Mouse (Mus musculus): Measurements from ENCODE around the gene Atpaf1.

Gene Atpaf1

DNA sequence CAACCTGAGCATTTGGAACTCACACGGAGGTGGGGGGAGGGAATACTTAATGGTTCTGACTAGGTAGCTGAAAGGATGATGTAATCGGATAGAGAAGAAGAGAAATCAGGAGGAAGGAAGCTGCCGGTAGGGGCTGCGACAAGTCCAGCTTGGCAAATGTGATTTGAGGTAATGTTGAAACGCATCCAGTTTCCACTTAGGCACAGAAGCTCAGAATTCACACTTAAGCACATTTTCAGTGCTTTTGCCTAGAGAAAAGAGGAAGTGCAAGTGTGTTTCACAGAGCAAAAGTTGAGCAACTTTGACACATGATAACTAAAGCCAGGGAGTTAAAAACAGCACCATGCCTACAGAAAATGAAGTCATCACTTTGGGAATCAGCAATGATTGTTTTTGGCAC, 62.8 kb downstream of the Atpaf1 start:
- peak; percentile 55 to 68 for DNase-seq (ENCODE audit: low read depth in 1 of 2, low spot score in 2 of 2)

DNA sequence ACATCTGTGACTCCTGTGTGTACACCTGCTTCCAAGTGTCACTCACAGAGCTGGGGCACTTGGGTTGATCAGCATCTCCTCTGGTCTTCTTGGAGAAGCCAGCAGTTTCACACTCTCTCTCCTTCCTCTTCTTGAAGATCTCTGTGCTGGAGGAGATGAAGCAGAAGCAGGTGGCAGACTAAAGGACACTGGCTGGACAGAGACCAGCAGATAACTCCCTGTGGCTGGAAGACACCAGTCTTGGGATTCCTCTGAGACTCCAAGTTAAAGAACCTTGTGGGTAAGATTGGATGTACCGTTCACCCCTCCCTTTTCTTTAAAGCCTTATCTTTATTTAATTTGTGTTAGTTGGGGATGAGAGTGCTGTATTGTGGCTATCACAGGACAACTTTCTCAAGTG, 63.5 kb downstream of the Atpaf1 start:
- no peak for DNase-seq (ENCODE audit: low read depth in 1 of 2, low spot score in 2 of 2)

DNA sequence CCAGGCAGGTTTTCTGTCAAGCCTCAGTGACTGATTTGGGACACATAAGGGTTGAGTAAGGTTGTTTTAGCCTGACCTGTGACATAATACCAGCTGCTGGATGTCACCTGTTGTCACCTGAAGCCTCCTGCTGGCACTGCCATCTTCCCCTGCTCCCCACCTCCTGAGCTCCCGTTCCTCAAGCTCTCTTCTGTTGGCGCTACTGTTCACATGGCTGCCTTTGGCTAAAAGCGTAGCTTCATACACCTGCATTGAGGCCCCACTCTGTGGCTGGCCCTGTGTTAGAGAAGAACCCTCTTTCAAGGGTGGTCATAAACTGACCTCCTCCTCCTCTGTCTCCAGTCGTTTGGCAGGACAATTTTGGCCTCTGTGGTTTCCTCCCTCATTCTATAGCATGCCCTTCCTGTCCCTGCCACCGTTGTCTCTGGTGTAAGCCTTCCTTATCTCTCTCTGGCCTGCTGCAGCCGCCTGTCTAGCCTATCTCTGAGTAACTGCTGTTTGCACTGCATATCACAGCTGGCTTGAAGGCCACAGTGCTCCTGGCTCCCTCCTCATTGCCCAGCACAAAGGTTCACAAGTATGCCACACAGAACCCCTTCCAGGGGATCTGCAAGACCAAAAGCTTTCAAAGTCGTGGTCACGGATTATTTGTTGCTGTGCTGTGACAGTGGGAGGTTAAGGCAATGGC, 64.5 kb downstream of the Atpaf1 start:
- no peak for DNase-seq (ENCODE audit: low read depth in 1 of 2, low spot score in 2 of 2)

DNA sequence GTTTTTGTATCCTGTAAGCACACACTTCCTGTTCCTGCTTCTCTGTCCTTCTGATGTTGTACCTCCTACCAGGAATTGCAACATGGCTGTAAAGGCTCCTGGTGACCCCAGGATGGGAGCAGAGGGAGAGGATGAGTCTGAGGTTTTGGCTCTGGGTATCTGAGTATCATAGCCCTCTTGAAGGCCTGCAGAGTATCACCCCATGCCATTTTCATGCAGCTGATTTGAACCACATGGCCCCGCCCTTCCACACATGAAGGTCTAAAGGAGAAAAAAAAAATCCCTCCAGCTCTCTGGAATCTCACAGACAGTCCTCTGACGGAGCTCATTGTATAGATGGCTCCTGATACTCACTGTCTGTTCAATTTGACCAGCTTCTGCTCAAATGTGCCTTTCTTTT, 65.5 kb downstream of the Atpaf1 start:
- no peak for DNase-seq (ENCODE audit: low read depth in 1 of 2, low spot score in 2 of 2)

DNA sequence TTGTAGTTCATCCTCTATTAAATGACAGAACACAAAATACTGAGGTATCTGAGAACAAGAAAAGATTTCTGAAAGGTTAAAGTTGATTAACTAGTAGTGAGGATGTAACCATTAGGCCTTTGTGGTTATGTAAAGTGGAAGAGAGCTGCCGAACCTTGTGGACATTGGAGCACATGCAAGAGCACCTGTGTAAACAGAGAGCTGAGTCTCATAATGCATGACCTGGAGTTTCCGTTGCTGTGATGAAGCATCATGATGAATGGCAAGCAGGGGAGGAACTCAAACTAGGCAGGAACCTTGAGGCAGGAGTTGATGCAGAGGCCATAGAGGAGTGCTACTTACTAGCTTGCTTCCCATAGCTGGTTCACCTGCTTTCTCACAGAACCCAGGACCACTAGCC, 66.0 kb downstream of the Atpaf1 start:
- DNase-seq (ENCODE audit: low read depth in 1 of 2, low spot score in 2 of 2): no peak

DNA sequence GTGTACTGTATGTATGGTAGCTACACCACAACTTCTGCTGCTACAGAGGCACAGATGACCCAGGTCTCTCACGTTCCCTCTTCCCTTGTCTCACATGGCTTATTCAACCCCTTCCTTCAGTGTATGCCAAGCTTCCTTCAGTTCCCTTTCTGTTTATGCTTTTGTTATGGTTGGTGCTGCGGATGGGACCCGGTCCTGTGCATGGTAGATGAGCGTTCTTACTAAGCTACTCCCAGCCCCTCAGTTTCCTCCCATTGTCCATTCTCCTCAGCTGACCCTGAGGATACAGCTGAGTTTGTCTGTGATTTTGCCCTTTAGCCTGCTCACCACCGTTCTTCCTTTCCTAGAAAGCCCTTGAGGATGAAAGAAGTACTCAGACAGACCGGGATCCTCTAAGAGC, 67.0 kb downstream of the Atpaf1 start:
- DNase-seq (ENCODE audit: low read depth in 1 of 2, low spot score in 2 of 2): no peak

DNA sequence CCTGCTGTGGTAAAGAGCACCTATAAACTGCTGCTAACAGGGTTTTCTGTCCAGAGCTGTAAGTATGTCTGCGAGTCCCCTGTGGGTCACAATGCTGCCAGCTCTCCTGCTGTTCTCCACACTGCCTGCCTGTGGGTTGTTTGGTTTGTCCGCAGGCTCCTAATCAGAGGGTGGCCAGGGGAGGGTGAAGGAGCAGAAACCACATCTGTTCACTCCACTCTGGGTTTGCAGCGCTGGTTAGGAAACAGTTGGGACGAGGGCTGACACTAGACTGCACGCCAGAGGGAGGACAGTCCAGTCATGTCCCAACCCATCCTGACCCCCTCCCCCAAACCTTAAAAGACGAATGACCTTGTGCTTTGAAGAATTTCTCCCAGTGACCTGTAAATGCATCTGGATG, 70.5 kb downstream of the Atpaf1 start:
- no peak for DNase-seq (ENCODE audit: low read depth in 1 of 2, low spot score in 2 of 2)

DNA sequence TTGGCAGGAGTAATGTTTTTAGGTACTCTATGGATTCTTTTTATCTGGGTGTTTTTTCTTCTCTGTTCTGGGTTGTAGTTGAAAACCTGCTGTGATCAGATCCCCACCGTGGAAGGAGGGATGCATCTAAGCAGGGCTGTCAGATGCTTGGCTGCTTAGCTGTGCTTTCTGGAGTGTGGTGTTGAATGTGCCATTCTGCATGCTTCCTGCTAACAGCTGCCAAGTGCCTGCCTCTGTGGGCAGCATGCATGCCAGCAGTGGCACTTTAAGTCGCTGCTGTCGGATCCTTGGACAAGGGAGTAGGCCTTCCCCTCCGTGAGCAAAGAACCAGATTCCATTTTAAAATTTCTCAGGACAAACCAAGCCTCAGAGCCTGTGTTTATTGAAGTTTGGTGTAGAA, 71.0 kb downstream of the Atpaf1 start:
- no peak for DNase-seq (ENCODE audit: low read depth in 1 of 2, low spot score in 2 of 2)

DNA sequence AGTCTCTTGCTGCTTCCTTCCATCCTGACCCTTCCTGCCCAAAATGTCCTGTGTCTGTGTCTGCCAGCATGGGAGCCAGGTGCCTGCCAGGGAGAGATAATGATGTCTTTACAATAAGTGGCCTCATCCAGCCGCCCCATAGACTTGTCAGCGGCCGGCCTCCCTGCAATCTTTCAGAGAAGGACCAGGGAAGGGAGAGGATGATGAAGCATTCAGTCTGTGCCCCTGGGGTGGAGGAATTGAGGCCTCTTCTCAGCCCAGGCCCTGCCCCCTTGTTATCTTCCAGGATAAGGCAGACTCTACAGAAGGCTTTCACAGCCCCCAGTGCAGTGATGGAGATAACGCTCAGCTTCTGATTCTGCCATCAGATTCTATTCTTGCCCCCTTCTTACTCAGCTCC, 71.7 kb downstream of the Atpaf1 start:
- no peak for DNase-seq (ENCODE audit: low read depth in 1 of 2, low spot score in 2 of 2)

DNA sequence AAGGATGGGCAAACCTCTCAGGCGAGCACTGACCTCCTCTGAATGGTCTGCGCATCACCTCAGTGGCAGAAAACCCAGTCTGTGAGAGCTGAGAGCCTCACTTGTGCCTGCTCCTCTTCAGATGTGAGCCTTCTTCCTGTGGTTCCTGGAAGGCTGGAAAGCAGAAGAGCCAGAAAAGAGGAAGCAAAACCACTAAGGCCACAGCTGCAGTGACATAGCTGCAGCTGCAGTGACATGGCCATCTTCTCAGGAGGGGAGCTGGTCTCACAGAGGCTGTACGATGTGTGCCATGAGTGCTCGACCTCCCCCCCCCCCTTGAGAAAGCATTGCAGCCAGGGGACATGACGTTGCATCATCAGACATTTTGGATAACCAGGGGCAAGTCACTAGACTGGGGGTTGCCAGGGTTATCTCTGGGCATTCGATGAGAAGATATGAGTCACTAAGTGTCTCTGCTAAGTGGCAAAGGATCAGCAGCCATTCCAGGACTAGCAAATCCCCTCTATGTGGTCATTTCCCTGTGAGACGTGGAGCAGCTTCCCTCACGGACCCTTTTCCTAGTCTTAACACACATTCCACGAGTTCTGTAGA, 72.8 kb downstream of the Atpaf1 start:
- DNase-seq (ENCODE audit: low read depth in 1 of 2, low spot score in 2 of 2): peak; percentile 21 to 40

DNA sequence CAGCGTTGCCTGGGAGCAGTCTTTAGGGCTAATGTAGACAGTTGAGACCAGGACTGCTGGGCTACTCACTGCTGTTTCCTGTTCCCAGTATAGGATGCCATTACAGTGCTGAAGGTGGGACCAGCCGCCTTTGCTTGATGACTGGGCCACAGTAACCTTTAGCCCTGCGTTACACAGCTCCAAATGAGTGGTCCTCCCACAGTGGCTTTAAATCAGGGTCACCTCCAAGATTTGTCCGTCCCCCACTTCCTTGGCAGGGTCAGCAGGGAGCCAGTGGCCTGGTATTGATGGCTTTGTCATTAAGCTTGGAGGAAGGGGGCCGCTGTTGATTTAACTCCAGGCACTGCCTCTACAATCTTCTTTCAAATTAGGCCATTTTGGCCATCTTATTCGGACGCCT, 78.7 kb downstream of the Atpaf1 start:
- no peak for DNase-seq (ENCODE audit: low read depth in 1 of 2, low spot score in 2 of 2)

DNA sequence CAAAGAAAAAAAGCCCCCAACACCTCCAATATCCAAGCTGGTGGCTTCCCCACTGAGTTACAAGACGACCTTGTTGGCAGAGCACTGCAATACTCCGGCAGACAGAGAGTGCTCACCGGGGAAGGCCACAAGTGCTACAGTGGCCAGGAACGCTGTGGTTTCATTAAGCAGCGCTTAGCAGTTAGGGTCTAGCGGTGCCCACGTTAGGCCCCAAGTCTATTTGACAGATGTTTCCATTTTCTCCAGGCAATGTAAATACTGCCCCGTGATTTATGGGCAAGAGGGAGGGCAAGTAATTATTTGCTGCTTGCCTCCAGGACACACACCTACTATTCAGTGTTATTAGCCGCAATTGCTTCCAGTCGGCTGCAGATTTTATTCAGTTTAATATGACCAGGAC, 79.3 kb downstream of the Atpaf1 start:
- DNase-seq (ENCODE audit: low read depth in 1 of 2, low spot score in 2 of 2): no peak

All from monocyte, adult 2 months (primary cell).